Mouse (Mus musculus) embryonic facial prominence, embryonic 14.5 days (tissue): ENCODE measurements around the gene Nrxn2. TPM values are rescaled to one million over a fixed set of nuclear protein-coding genes. Genes with fewer than 3 reads are reported as not detected.
A peak's percentile ranks its signal among the peaks of the same experiment; 100 is the strongest.

Experiments
- ATAC-seq: fragments of 200-750 bp; cut with Nextera tagmentation; 2 replicates; pipeline ENCODE4 v1.8.0; 2017; ENCODE audit warnings: low read depth, moderate number of reproducible peaks, moderate TSS enrichment
- DNase-seq: peaks from one replicate; pipeline ENCODE4 v3.0.0-alpha.2; 2015; ENCODE audit warnings: low spot score
- H3K27ac ChIP-seq: fragments of 300-500 bp; sonication (generic); replicated peaks from 2 replicates; pipeline ENCODE4 v1.5.1; 2014; ENCODE audit warnings: low read depth, mild to moderate bottlenecking, low read length, moderate library complexity
- H3K27me3 ChIP-seq: fragments of 300-500 bp; sonication (generic); replicated peaks from 2 replicates; pipeline ENCODE4 v1.6.1; 2014; ENCODE audit warnings: low read length; ENCODE audit not compliant: control insufficient read depth, insufficient read depth
- H3K36me3 ChIP-seq: fragments of 300-500 bp; sonication (generic); 2 replicates; pipeline ENCODE4 v1.6.1; 2014; ENCODE audit warnings: low read length, mixed read lengths; ENCODE audit not compliant: control insufficient read depth, insufficient read depth
- H3K4me1 ChIP-seq: fragments of 300-500 bp; sonication (generic); 2 replicates; pipeline ENCODE4 v1.6.1; 2014; ENCODE audit warnings: antibody characterized with exemption, low read length; ENCODE audit not compliant: control insufficient read depth, insufficient read depth
- H3K4me2 ChIP-seq: fragments of 300-500 bp; sonication (generic); 2 replicates; pipeline ENCODE4 v1.6.1; 2014; ENCODE audit warnings: low read depth, mild to moderate bottlenecking, low read length, moderate library complexity, mixed read lengths
- H3K4me3 ChIP-seq: fragments of 300-500 bp; sonication (generic); 2 replicates; pipeline ENCODE4 v1.5.1; 2014; ENCODE audit warnings: low read depth, mild to moderate bottlenecking, low read length
- H3K9ac ChIP-seq: fragments of 300-500 bp; sonication (generic); 2 replicates; pipeline ENCODE4 v1.6.1; 2014; ENCODE audit warnings: low read depth, mild to moderate bottlenecking, low read length, moderate library complexity, mixed read lengths
- H3K9me3 ChIP-seq: fragments of 300-500 bp; sonication (generic); 2 replicates; pipeline ENCODE4 v1.6.1; 2016; ENCODE audit warnings: low read length; ENCODE audit not compliant: control insufficient read depth
- WGBS: fragments of 180-500 bp; shearing (Covaris S2); extraction: QIAGEN DNeasy Blood & Tissue Kit; methylation state at CpG from one replicate; pipeline ENCODE4 v1.1.7; 2014; 5-methylcytosine and 5-hydroxymethylcytosine counted together
- polyA plus RNA-seq: library from polyadenylated mRNA; unstranded; fragments of >200 nt; fragmentation: Nextera tagmentation; extraction: Ambion mirVana; gene quantifications from 2 replicates; pipeline ENCODE4 v1.2.1, GENCODE M21; 2014

Gene Nrxn2
- polyA plus RNA-seq, 1 experiment from 2014 or later, result 3.4 TPM

- Histone ChIP-seq H3K4me3 (no peak overlapping the region), H3K4me2 (no peak overlapping the region), H3K27me3 (no peaks in the 10 kb centered on the region), H3K9me3 (no peaks in the 10 kb centered on the region), H3K9ac (no peak overlapping the region), H3K4me1 (no peaks in the 10 kb centered on the region), H3K36me3 (no peaks in the 10 kb centered on the region), H3K27ac (no peak overlapping the region)
- DNase-seq (no peak), ATAC-seq (no peak)
- 70% methylated on average over 16 of the region's 16 CpGs for WGBS
Measured at GRCm38 (mm10) chr19:6548431-6549410, 130.2 kb downstream of the Nrxn2 start.

DNA sequence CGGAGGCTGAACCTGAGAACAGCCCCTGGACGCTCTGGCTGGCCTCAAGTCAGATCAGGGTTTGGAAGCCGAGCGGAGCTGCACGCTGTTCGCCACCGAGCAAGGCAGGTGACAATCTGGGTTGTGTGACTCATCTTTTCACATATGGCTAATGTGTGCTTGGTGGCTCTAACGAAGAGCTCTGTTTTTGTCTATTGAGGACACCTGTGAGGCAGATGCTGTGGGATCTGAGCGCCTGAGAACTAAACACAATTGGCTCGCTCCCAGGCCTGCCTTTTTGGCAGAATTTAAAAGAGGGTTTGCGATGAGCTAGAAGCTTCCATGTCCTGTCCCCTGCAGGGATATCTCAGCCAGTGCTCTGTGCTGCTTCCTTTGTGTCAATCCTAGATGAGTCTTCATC is 131.0 kb downstream of the Nrxn2 start:
- Histone ChIP-seq H3K4me1 (no peaks in the 10 kb centered on the region), H3K9ac (no peak overlapping the region), H3K9me3 (no peaks in the 10 kb centered on the region), H3K36me3 (no peaks in the 10 kb centered on the region), H3K27ac (no peak overlapping the region), H3K4me3 (no peak overlapping the region), H3K27me3 (no peaks in the 10 kb centered on the region), H3K4me2 (no peak overlapping the region)
- peak; percentile 71 for DNase-seq
- WGBS, result 68% methylated on average over 11 of the region's 11 CpGs
- ATAC-seq, result no peak

DNA sequence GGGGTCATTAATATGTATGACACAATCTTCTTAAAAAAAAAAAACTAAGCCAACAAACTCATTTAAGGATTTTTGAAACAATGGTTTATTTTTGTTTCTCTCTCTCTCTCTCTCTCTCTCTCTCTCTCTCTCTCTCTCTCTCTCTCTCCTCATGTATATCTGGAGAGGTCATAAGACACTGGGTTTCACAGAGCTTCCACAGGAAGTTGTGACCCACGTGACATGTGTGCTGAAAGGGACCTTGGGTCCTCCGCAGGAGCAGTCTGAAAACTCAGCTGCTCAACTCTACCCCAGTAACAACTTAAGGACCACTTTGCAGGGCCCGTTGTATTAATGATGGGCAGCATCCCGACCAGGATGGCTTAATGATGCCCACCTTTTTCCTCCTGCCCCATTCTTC is 132.7 kb downstream of the Nrxn2 start:
- WGBS, result 61% methylated on average over 4 of the region's 4 CpGs
- Histone ChIP-seq H3K27ac (no peak overlapping the region), H3K4me3 (no peak overlapping the region), H3K4me2 (no peak overlapping the region), H3K9ac (no peak overlapping the region), H3K9me3 (no peaks in the 10 kb centered on the region), H3K27me3 (no peaks in the 10 kb centered on the region), H3K36me3 (no peaks in the 10 kb centered on the region), H3K4me1 (no peaks in the 10 kb centered on the region)
- DNase-seq, result no peak
- ATAC-seq, result no peak

DNA sequence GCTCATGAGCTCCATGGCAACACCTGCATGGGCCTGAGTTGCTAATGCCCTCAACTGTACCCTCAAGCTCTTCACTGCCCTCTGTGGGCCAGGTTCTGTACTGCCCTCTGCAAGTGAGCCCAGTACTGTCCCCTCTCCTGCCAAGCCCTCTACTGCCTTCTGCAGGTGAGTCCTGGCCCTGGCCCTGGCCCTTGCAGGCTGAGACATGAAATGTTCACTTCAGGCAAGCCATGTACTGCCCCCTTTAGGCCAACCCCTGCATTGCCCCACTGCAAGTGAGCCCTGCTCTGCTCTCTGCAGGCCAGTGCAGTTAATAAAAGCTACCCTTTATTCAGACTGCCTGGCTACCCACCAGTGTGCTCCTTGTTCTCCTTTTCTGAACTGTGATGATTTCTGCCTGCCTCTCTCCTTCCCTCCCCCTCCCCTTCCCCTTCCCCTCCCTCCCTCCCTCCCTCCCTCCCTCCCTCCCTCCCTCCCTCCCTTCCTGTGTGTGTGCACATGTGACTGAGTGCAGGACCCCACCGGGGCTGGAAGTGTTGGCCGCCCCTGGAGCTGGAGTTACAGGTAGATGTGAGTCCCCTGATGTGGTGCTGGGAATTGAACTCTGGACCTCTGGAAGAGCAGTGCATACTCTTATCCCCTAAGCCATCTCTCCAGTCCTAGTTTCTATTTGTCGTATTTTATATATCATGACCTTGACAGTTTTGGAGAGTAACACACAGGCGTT is 133.9 kb downstream of the Nrxn2 start:
- H3K27ac ChIP-seq, result no peak overlapping the region
- H3K27me3 ChIP-seq, result no peaks in the 10 kb centered on the region
- DNase-seq, result no peak
- H3K9me3 ChIP-seq, result no peaks in the 10 kb centered on the region
- H3K9ac ChIP-seq, result no peak overlapping the region
- H3K4me2 ChIP-seq, result no peak overlapping the region
- no peaks in the 10 kb centered on the region for H3K36me3 ChIP-seq
- 72% methylated on average over 4 of the region's 4 CpGs for WGBS
- 0 out of 2 replicates have a peak, but pooled peaks have one; percentile 12 for ATAC-seq
- H3K4me3 ChIP-seq, result no peak overlapping the region
- no peaks in the 10 kb centered on the region for H3K4me1 ChIP-seq

DNA sequence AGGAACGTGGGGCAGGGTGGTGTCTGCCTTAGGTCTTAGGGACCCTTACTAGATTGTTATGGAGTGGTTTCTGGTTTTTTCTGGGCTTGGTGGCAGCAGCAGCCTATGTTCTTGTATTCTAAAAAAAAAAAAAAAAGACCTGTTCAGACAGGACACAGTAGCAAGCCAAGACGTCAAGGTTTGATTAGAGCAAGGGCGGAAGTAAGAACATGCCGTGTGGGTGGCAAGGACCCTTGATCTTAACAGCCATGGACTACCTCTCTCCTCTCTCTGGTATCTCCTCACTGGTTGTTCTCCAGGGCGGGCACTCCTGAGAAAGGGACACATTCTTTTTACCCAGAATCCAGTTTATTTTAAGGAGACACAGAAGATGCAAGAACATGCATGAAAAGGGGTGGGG is 134.6 kb downstream of the Nrxn2 start:
- Histone ChIP-seq H3K4me3 (no peak overlapping the region), H3K9me3 (no peaks in the 10 kb centered on the region), H3K27ac (no peak overlapping the region), H3K36me3 (no peaks in the 10 kb centered on the region), H3K4me1 (no peaks in the 10 kb centered on the region), H3K4me2 (no peak overlapping the region), H3K27me3 (no peaks in the 10 kb centered on the region), H3K9ac (no peak overlapping the region)
- WGBS, result 60% methylated on average over 5 of the region's 5 CpGs
- ATAC-seq (no peak), DNase-seq (no peak)

- Histone ChIP-seq H3K4me2 (no peak overlapping the region), H3K9ac (no peak overlapping the region), H3K36me3 (no peaks in the 10 kb centered on the region), H3K4me1 (no peaks in the 10 kb centered on the region), H3K27me3 (no peaks in the 10 kb centered on the region), H3K9me3 (no peaks in the 10 kb centered on the region), H3K4me3 (no peak overlapping the region), H3K27ac (peak overlapping the region; percentile 48; the same call in 1 of the 2 replicates)
- DNase-seq (peak; percentile 45), ATAC-seq (no peak)
- WGBS, result 25% methylated on average over 8 of the region's 8 CpGs
Measured at GRCm38 (mm10) chr19:6553819-6554582, 135.5 kb downstream of the Nrxn2 start.

- Histone ChIP-seq H3K4me2 (no peak overlapping the region), H3K27ac (no peak overlapping the region), H3K9ac (no peak overlapping the region), H3K4me3 (no peak overlapping the region), H3K36me3 (no peaks in the 10 kb centered on the region), H3K9me3 (no peaks in the 10 kb centered on the region), H3K27me3 (no peaks in the 10 kb centered on the region), H3K4me1 (no peaks in the 10 kb centered on the region)
- DNase-seq, result no peak
- no peak for ATAC-seq
- 69% methylated on average over 4 of the region's 4 CpGs for WGBS
Measured at GRCm38 (mm10) chr19:6559576-6559975, 141.0 kb downstream of the Nrxn2 start.

DNA sequence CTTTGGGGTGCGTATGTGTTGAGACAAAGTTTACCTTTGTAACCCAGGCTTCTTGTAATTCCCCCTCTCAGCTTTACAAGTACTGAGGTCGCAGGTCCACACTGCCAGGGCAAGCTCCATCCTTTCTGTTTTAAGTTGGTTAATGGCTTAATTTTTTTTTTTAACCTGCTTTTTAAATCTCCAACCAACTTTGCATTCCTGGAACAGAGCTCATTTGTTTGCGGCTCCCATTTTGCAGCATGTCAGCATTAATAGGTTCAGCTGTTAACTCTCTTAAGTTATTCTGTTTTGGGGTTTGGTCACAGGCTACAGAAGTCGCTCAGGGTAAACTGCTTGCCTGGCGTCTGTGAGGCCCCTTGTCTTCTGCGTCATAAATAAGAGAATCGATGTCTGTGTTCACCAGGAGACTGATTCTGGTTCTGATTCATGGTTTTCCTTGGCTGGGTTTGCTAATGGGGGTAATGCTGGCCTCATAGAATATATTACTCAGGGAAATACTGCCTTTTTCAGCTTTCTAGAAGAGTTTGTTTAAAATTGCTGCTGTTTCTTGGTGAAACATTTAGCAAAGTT is 141.8 kb downstream of the Nrxn2 start:
- no peak for DNase-seq
- no peaks in the 10 kb centered on the region for H3K27me3 ChIP-seq
- no peak overlapping the region for H3K4me3 ChIP-seq
- no peaks in the 10 kb centered on the region for H3K4me1 ChIP-seq
- WGBS, result 69% methylated on average over 7 of the region's 7 CpGs
- H3K9me3 ChIP-seq, result no peaks in the 10 kb centered on the region
- no peak overlapping the region for H3K27ac ChIP-seq
- no peaks in the 10 kb centered on the region for H3K36me3 ChIP-seq
- ATAC-seq, result no peak
- no peak overlapping the region for H3K9ac ChIP-seq
- H3K4me2 ChIP-seq, result no peak overlapping the region
